Mouse (Mus musculus): ENCODE measurements around the gene Mitd1. TPM values are rescaled to one million over a fixed set of nuclear protein-coding genes. Genes with fewer than 3 reads are reported as not detected.

The Mitd1 gene
- polyA plus RNA-seq, 1 experiment from 2014 or later: 27.8 TPM

DNA sequence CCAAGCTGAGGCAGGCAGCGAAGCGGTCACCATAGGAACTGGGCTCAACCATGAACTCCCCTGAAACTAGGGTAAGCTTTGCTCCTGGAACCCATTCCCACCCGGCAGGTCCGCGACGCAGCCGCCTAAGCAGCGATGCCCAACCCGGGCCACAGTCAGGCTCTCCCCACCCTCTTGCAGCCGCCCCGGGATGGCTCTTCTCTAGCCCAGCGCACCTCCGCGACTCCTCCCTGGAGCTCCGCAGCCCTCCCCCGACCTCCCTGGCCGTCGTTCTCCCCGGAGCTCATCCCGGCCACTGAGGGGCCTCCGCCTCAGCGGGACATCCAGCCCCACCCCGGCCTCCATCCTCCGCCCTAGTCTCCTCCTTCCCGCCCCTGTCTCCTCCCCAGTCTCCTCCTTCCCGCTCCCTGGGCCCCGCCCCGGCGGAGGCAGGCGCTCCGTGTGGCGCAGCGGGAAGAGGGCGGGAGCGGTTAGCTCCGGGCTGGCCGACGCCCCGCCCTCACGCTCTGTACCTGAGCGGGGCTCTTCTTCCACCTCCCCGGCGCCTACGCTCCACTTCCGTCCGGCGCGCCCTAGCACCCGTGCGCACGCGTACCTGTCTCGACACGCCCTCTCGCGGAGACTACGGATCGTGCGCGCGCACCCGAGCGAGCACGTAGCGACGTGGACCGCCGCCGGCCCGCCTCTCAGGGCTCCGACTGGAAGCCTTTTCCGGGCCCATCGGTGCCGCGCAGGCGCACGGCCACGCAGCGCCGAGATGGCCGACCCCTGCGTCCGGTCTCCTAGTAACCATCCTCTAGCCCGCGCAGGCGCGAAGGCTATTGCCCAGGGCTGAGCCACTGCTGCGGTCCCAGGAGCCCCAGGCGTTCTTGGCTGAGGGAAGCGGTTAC, 25.5 kb downstream of the Mitd1 start:
- Histone ChIP-seq H3K4me2 (peak overlapping the region; percentile 76), H3K4me1 (ENCODE audit: control insufficient read depth, insufficient read depth, low read length) (no peaks in the 10 kb centered on the region), H3K27me3 (ENCODE audit: control insufficient read depth, insufficient read depth, low read length) (no peaks in the 10 kb centered on the region), H3K9ac (ENCODE audit: low read length) (peak overlapping the region; percentile 72), H3K4me3 (ENCODE audit: low read depth, low read length) (peak overlapping the region; percentile 60), H3K9me3 (ENCODE audit: control insufficient read depth, low read length) (no peaks in the 10 kb centered on the region), H3K27ac (ENCODE audit: low read depth, low read length) (peak overlapping the region; percentile 78), H3K36me3 (ENCODE audit: control insufficient read depth, insufficient read depth, low read length) (no peaks in the 10 kb centered on the region)
- ATAC-seq (ENCODE audit: low FRiP score): peak; percentile 98
- peak; percentile 100 for DNase-seq (ENCODE audit: low spot score, missing footprints)
- WGBS: under 1% methylated on average over 85 of the region's 90 CpGs

GRCm38 (mm10) chr1:37850696-37851095, 39.5 kb downstream of the Mitd1 start:
- DNase-seq (ENCODE audit: low spot score, missing footprints): no peak
- no peaks in the 10 kb centered on the region for H3K36me3 ChIP-seq (ENCODE audit: control insufficient read depth, insufficient read depth, low read length)
- 60% methylated on average over 2 of the region's 2 CpGs for WGBS

GRCm38 (mm10) chr1:37846878-37847277, 43.3 kb downstream of the Mitd1 start:
- Histone ChIP-seq H3K9me3 (ENCODE audit: control insufficient read depth, low read length) (no peaks in the 10 kb centered on the region), H3K9ac (ENCODE audit: low read length) (no peak overlapping the region), H3K27ac (ENCODE audit: low read depth, low read length) (no peak overlapping the region), H3K36me3 (ENCODE audit: control insufficient read depth, insufficient read depth, low read length) (no peaks in the 10 kb centered on the region), H3K4me3 (ENCODE audit: low read depth, low read length) (no peak overlapping the region), H3K4me1 (ENCODE audit: control insufficient read depth, insufficient read depth, low read length) (no peaks in the 10 kb centered on the region), H3K27me3 (ENCODE audit: control insufficient read depth, insufficient read depth, low read length) (no peaks in the 10 kb centered on the region), H3K4me2 (no peak overlapping the region)
- WGBS: 87% methylated on average over 8 of the region's 8 CpGs
- ATAC-seq (ENCODE audit: low FRiP score) (no peak), DNase-seq (ENCODE audit: low spot score, missing footprints) (no peak)

More at GRCm38 (mm10) chr1:37850696-37851095, 39.5 kb downstream of the Mitd1 start:
- Histone ChIP-seq H3K4me3 (ENCODE audit: low read depth, low read length) (no peak overlapping the region), H3K27me3 (ENCODE audit: control insufficient read depth, insufficient read depth, low read length) (no peaks in the 10 kb centered on the region), H3K4me1 (ENCODE audit: control insufficient read depth, insufficient read depth, low read length) (no peaks in the 10 kb centered on the region), H3K27ac (ENCODE audit: low read depth, low read length) (no peak overlapping the region), H3K4me2 (no peak overlapping the region), H3K9me3 (ENCODE audit: control insufficient read depth, low read length) (no peaks in the 10 kb centered on the region), H3K9ac (ENCODE audit: low read length) (no peak overlapping the region)
- ATAC-seq (ENCODE audit: low FRiP score): no peak

- Histone ChIP-seq H3K9ac (ENCODE audit: low read length) (no peak overlapping the region), H3K4me3 (ENCODE audit: low read depth, low read length) (no peak overlapping the region), H3K27ac (ENCODE audit: low read depth, low read length) (no peak overlapping the region), H3K27me3 (ENCODE audit: control insufficient read depth, insufficient read depth, low read length) (no peaks in the 10 kb centered on the region), H3K4me1 (ENCODE audit: control insufficient read depth, insufficient read depth, low read length) (no peaks in the 10 kb centered on the region), H3K4me2 (no peak overlapping the region), H3K9me3 (ENCODE audit: control insufficient read depth, low read length) (no peaks in the 10 kb centered on the region), H3K36me3 (ENCODE audit: control insufficient read depth, insufficient read depth, low read length) (no peaks in the 10 kb centered on the region)
- WGBS: 61% methylated on average over 2 of the region's 2 CpGs
- ATAC-seq (ENCODE audit: low FRiP score) (no peak), DNase-seq (ENCODE audit: low spot score, missing footprints) (no peak)
These were observed 58.5 kb downstream of the Mitd1 start for GRCm38 (mm10) chr1:37831681-37832080.

Other genes with a start within 250 kb of the Mitd1 start
- 0.61 and 0.66 TPM in 2 replicates for gene 2010300C02Rik, start 170.3 kb downstream of the Mitd1 start, polyA plus RNA-seq (2014; fragmentation: Nextera tagmentation; extraction: Ambion mirVana)
- gene Tsga10, start 24.0 kb downstream of the Mitd1 start, polyA plus RNA-seq (2014; fragmentation: Nextera tagmentation; extraction: Ambion mirVana): 19.8 and 21.1 TPM in 2 replicates
- gene Lipt1, start 18.7 kb downstream of the Mitd1 start, polyA plus RNA-seq (2014; fragmentation: Nextera tagmentation; extraction: Ambion mirVana): 8.9 and 9.3 TPM in 2 replicates
- 229 and 237 TPM in 2 replicates for gene Mrpl30, start 66 bp upstream of the Mitd1 start, polyA plus RNA-seq (2014; fragmentation: Nextera tagmentation; extraction: Ambion mirVana)
- gene Lyg2, start 26.1 kb upstream of the Mitd1 start, polyA plus RNA-seq (2014; fragmentation: Nextera tagmentation; extraction: Ambion mirVana): not detected in 2 replicates
- not detected in 2 replicates for gene Lyg1, start 67.3 kb upstream of the Mitd1 start, polyA plus RNA-seq (2014; fragmentation: Nextera tagmentation; extraction: Ambion mirVana)
- 176 and 188 TPM in 2 replicates for gene Txndc9, start 107.5 kb upstream of the Mitd1 start, polyA plus RNA-seq (2014; fragmentation: Nextera tagmentation; extraction: Ambion mirVana)
- gene Eif5b, start 107.6 kb upstream of the Mitd1 start, polyA plus RNA-seq (2014; fragmentation: Nextera tagmentation; extraction: Ambion mirVana): 27.6 and 28.9 TPM in 2 replicates
- 31.6 and 38.0 TPM in 2 replicates for gene Rev1, start 239.4 kb upstream of the Mitd1 start, polyA plus RNA-seq (2014; fragmentation: Nextera tagmentation; extraction: Ambion mirVana)